Mouse (Mus musculus) bone marrow, adult 2 months (tissue): ENCODE data around the gene Megf6. TPM values are rescaled to one million over a fixed set of nuclear protein-coding genes. Genes with fewer than 3 reads are reported as not detected.

Experiments
- H3K27ac ChIP-seq: fragments of 200-500 bp; 2 replicates; pipeline ENCODE4 v1.5.1; 2012; ENCODE audit warnings: low read depth, mild to moderate bottlenecking, control low read depth, inconsistent platforms, low read length; ENCODE audit not compliant: control insufficient read depth, poor library complexity, insufficient read depth
- H3K4me1 ChIP-seq: fragments of 200-500 bp; 2 replicates; pipeline ENCODE4 v1.6.1; 2011; ENCODE audit warnings: low read length; ENCODE audit not compliant: control insufficient read depth, insufficient read depth
- H3K4me3 ChIP-seq: fragments of 200-500 bp; replicated peaks from 2 replicates; pipeline ENCODE3; 2011; ENCODE audit warnings: mild to moderate bottlenecking, low read depth, low read length, control low read depth; ENCODE audit not compliant: control insufficient read depth
- CTCF ChIP-seq: fragments of 200-500 bp; IDR thresholded peaks from 2 replicates; pipeline ENCODE4 v1.5.1; 2011; ENCODE audit warnings: low read length, control low read depth; ENCODE audit not compliant: control insufficient read depth, insufficient read depth
- POLR2A ChIP-seq: fragments of 200-500 bp; IDR thresholded peaks from 2 replicates; pipeline ENCODE4 v1.6.1; 2011; ENCODE audit warnings: low read depth, mild to moderate bottlenecking, control low read depth, low read length, borderline replicate concordance; ENCODE audit not compliant: control insufficient read depth
- WGBS: fragments of 180-500 bp; shearing (Covaris S2); methylation state at CpG from one replicate; pipeline ENCODE4 v1.1.7; 2018; 5-methylcytosine and 5-hydroxymethylcytosine counted together
- polyA plus RNA-seq: library from polyadenylated mRNA; stranded (reverse); fragments of >200 nt; gene quantifications from 2 replicates; pipeline ENCODE4 v1.2.4, GENCODE M21; 2011; ENCODE audit warnings: low replicate concordance; ENCODE audit not compliant: missing spikeins, insufficient read depth, insufficient read length

Gene Megf6
- polyA plus RNA-seq, 1 experiment, result 0.22 TPM

DNA sequence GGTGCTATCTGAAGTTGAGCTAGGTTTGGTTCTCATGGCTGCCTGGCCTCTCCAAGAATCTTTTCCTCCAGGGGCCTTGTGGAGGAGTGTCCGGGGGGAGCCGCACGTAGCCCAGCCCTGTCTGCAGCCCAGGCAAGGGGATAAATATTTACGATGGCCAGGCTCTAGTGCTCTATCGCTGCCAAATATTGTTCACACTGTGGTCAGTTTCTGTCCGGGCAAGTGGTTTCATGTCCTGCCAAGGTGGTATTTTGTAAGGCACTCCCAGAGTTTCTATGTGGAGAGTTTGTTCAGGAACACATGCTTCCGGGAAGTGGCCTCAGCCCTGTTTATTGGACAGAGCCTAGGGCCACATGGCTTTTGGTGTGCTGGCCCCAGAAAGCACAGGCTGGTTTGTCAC is 10.5 kb downstream of the Megf6 start:
- 85% methylated on average over 7 of the region's 7 CpGs for WGBS
- H3K4me1 ChIP-seq, result no peaks in the 10 kb centered on the region
- no peak overlapping the region for H3K27ac ChIP-seq
- H3K4me3 ChIP-seq, result no peak overlapping the region
- TF ChIP-seq CTCF, result no peak
- no peak for TF ChIP-seq POLR2A

DNA sequence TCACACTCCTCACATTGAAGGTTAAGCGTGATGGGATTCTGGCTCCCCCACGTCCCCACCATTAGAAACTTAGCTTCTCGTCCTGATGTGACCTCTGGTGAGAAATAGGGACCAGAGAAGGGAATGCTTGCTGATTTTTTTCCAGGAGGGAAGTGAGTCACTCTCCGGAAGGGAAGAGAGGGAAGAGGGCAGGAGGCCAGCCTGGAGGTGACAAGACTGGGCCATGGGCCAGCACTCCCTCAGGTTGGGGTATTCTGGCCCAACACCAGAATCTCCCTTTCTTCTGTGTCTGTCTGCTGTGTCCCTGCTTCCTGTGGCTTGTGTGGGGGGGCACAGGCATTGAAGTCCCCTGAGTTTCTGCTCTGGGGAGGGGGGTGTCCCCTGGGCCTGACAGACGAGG is 13.0 kb downstream of the Megf6 start:
- 72% methylated on average over 5 of the region's 5 CpGs for WGBS
- Histone ChIP-seq H3K4me1 (no peaks in the 10 kb centered on the region), H3K4me3 (no peak overlapping the region), H3K27ac (no peak overlapping the region)
- TF ChIP-seq CTCF, result no peak

DNA sequence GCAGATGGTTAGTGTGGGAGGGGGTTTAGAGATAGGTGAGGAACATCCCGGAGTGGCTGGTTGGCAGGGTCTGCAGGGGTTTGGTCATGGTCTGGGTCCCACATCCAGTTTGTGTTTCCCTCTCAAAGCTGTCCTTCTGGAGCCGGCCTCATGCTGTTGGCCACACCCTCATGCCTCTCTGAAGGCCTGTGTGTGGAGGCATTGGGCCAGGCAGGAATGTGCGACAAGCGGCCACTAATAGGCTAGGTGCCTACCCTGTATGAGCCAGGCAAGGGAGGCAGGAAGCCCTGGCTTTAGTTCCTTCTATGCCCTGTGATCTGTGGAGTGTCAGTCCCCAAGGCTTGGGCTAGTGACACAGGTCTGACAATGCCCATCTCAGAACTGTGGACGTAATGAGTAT is 14.5 kb downstream of the Megf6 start:
- TF ChIP-seq POLR2A (no peak), CTCF (no peak)
- Histone ChIP-seq H3K4me3 (no peak overlapping the region), H3K27ac (no peak overlapping the region), H3K4me1 (no peaks in the 10 kb centered on the region)
- 80% methylated on average over 5 of the region's 5 CpGs for WGBS

DNA sequence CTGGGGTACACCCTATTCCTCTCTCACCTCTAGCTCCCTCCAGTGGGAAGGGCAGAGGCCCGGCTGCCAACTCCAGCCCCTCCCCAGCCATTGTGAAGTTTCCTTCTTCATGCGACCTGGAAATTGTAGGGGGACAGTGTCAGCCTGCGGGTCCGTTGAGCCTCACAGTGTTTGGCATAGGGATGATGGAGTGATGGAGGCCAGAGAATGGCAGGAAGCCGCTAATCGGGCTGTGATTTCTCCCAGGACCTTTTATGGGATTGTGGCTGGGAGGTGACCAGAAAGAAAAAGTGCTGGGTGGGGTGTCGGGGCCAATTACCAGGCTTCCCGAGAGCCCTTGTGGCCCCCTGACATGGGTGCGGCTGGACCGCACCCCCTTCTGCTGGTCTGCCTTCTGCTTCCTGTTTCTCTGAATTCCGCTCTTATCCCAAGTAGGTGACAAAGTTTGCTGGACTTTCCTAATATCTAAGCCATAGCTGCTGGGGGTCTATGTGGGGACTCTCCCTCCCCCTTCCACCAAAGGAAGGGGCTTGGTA is 15.5 kb downstream of the Megf6 start:
- WGBS, result 79% methylated on average over 11 of the region's 11 CpGs
- Histone ChIP-seq H3K27ac (no peak overlapping the region), H3K4me1 (no peaks in the 10 kb centered on the region), H3K4me3 (no peak overlapping the region)
- TF ChIP-seq CTCF, result no peak
- no peak for TF ChIP-seq POLR2A

DNA sequence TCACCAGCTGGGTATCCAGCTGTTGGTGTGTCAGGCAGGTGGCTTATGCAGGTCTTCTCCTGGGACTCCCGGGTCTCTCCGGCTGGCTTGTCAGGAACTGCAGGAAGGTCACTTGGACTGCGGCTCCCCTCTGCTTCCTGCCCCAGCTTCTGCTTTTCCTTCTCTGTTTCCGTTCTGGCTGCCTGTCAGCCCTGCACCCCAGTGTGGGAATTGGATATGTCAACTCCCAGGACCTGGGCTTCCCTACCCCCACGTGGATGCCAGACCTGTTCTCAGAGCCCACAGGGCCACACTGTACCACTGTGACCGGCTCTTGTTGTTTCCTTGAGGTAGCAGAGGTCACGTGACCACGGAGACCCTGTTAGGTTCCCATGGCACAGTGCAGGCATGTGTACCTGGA is 18.4 kb downstream of the Megf6 start:
- H3K4me1 ChIP-seq, result no peaks in the 10 kb centered on the region
- under 1% methylated on average over 8 of the region's 8 CpGs for whole genome bisulfite sequencing
- TF ChIP-seq CTCF (no peak), POLR2A (no peak)
- H3K27ac ChIP-seq, result no peak overlapping the region
- no peak overlapping the region for H3K4me3 ChIP-seq

DNA sequence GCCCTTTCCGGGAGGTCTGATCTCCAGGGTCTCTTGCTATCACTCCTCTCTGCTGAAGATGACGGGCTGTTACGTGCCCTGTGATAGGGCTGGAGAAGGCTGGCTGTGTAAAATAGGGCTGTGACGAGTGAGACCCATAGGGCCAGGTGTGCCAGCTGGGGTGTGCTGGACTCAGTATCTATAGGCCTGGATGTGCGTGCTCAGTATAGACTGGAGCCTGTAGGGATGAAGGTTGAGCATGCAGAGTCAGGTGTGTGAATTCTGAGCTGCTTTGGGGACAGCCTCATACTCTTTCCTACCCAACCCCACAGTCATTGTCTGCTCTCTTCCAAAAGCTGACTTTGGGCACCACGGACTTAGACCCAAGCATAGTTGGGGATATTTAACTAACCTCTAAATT is 27.4 kb downstream of the Megf6 start:
- TF ChIP-seq CTCF (no peak), POLR2A (no peak)
- H3K4me1 ChIP-seq, result no peaks in the 10 kb centered on the region
- H3K4me3 ChIP-seq, result no peak overlapping the region
- H3K27ac ChIP-seq, result no peak overlapping the region
- WGBS, result 79% methylated on average over 6 of the region's 6 CpGs

DNA sequence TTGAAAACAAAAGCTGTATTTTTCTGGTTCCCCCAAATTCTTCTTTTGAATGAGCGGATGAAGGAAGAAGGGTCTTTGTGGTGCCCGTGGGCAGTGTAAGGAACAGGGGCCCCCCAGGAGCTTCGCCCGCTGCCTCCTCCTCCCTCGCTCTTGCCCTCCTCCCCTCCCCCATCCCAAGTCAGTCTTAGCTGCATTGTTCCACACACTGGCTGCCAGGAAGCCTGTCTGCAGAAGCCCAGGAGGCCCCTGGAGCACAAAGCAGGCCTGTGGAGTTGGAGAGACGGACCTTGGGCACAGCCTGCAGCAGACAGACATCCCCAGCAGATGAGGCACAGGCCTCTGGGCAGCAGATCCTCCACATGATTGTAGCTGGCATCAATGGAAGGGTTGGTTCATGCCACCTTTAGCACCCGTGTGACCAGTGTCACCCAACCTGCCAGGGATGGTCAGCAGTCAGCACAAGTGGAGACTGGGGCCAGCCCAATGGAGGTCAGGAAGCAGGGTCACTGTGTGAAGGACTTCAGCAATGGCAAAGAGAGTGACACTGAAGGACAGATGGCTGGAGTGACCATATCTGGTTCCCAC is 27.9 kb downstream of the Megf6 start:
- 71% methylated on average over 7 of the region's 7 CpGs for WGBS
- no peak for TF ChIP-seq CTCF
- TF ChIP-seq POLR2A, result no peak
- H3K27ac ChIP-seq, result no peak overlapping the region; the same call in 1 of the 2 replicates
- no peaks in the 10 kb centered on the region for H3K4me1 ChIP-seq
- no peak overlapping the region for H3K4me3 ChIP-seq

DNA sequence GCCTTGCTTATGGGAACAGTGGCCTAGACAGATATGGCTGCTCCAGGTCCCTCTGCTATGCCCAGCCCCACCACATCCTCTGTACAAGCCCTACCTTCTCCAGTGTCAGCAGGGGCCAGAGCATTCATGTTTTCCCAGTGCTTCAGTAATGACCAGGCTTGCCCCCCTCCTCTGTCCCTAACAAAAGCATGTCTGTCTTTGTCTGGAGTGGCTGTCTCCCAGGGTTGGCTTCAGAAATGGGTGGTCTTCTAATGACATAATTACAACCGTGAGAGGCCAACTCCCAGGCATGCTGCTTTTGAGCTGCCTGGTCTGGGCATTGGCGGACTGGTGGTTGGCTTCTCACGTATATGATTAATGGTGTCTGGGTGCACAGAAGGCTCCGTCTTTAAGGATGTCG is 31.0 kb downstream of the Megf6 start:
- H3K4me3 ChIP-seq, result no peak overlapping the region
- no peak for TF ChIP-seq POLR2A
- no peak for TF ChIP-seq CTCF
- no peaks in the 10 kb centered on the region for H3K4me1 ChIP-seq
- WGBS, result 83% methylated on average over 5 of the region's 5 CpGs
- H3K27ac ChIP-seq, result no peak overlapping the region

DNA sequence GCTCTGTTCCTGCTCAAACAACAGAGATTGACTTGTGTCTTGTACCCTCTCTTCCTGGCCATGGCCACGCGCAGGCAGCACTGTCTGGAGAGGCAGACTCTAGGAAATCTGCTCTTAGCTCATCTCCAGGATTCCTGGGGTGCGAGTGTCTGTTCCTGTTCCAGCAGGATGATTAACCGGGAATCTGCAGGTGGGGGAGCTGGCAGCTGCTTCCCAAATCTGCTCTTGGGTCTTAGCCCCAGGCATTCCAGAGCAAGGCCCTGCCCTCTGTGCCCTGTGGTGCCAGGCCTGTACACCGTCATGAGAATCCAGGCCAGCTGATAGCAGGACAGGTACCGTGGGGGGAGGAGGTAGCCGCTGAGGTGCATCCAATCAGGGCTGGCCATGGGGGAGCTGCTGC is 34.0 kb downstream of the Megf6 start:
- H3K4me1 ChIP-seq, result no peaks in the 10 kb centered on the region
- H3K4me3 ChIP-seq, result no peak overlapping the region
- 91% methylated on average over 7 of the region's 7 CpGs for WGBS
- no peak overlapping the region for H3K27ac ChIP-seq
- TF ChIP-seq CTCF, result no peak
- no peak for TF ChIP-seq POLR2A
